Mouse (Mus musculus) lung, postnatal 0 days (tissue): ENCODE results near the gene Prrg2. TPM values are rescaled to one million over a fixed set of nuclear protein-coding genes. Genes with fewer than 3 reads are reported as not detected.

Source experiments
- ATAC-seq: fragments of 200-750 bp; cut with Nextera tagmentation; 2 replicates; pipeline ENCODE4 v1.8.0; 2017; ENCODE audit warnings: moderate library complexity
- DNase-seq: peaks from one replicate; pipeline ENCODE4 v3.0.0-alpha.2; 2016; ENCODE audit warnings: low spot score
- H3K27ac ChIP-seq: fragments of 300-500 bp; sonication (generic); 2 replicates; pipeline ENCODE4 v1.5.1; 2014; ENCODE audit warnings: antibody characterized with exemption, mild to moderate bottlenecking, low read length, mixed read lengths
- H3K27me3 ChIP-seq: fragments of 300-500 bp; sonication (generic); replicated peaks from 2 replicates; pipeline ENCODE4 v1.6.1; 2014; ENCODE audit warnings: low read length, mixed read lengths; ENCODE audit not compliant: insufficient read depth
- H3K36me3 ChIP-seq: fragments of 300-500 bp; sonication (generic); 2 replicates; pipeline ENCODE4 v1.6.1; 2014; ENCODE audit warnings: low read length, mixed read lengths; ENCODE audit not compliant: insufficient read depth
- H3K4me1 ChIP-seq: fragments of 300-500 bp; sonication (generic); 2 replicates; pipeline ENCODE4 v1.6.1; 2014; ENCODE audit warnings: antibody characterized with exemption, low read depth, low read length, mixed read lengths; ENCODE audit not compliant: insufficient read depth
- H3K4me2 ChIP-seq: fragments of 300-500 bp; sonication (generic); replicated peaks from 2 replicates; pipeline ENCODE4 v1.6.1; 2014; ENCODE audit warnings: low read depth, mild to moderate bottlenecking, low read length, moderate library complexity, mixed read lengths
- H3K4me3 ChIP-seq: fragments of 300-500 bp; sonication (generic); 2 replicates; pipeline ENCODE4 v1.5.1; 2014; ENCODE audit warnings: low read depth, low read length
- H3K9ac ChIP-seq: fragments of 300-500 bp; sonication (generic); replicated peaks from 2 replicates; pipeline ENCODE4 v1.6.1; 2014; ENCODE audit warnings: low read depth, mild to moderate bottlenecking
- H3K9me3 ChIP-seq: fragments of 300-500 bp; sonication (generic); 2 replicates; pipeline ENCODE4 v1.6.1; 2016; ENCODE audit warnings: low read length, mixed read lengths
- CTCF ChIP-seq: IDR thresholded peaks from 2 replicates; pipeline ENCODE4 v1.5.1; 2016; ENCODE audit warnings: antibody characterized with exemption, mild to moderate bottlenecking
- EP300 ChIP-seq: IDR thresholded peaks from 2 replicates; pipeline ENCODE4 v1.6.1; 2016; ENCODE audit warnings: antibody characterized with exemption, mild to moderate bottlenecking, control low read depth
- WGBS: fragments of 180-500 bp; shearing (Covaris S2); extraction: QIAGEN DNeasy Blood & Tissue Kit; methylation state at CpG from one replicate; pipeline ENCODE4 v1.1.7; 2014; 5-methylcytosine and 5-hydroxymethylcytosine counted together
- polyA plus RNA-seq: library from polyadenylated mRNA; unstranded; fragments of >200 nt; fragmentation: Nextera tagmentation; extraction: Ambion mirVana; gene quantifications from 2 replicates; pipeline ENCODE4 v1.2.1, GENCODE M21; 2015

Prrg2 gene
- polyA plus RNA-seq, 1 experiment from 2014 or later = 40.8 TPM

- 94% methylated on average over 22 of the region's 22 CpGs for WGBS
Observed at GRCm38 (mm10) chr7:45045741-45046140, 16.7 kb downstream of the Prrg2 start.

GRCm38 (mm10) chr7:45043307-45043706, 19.2 kb downstream of the Prrg2 start:
- no peak overlapping the region for H3K9ac ChIP-seq
- no peaks in the 10 kb centered on the region for H3K4me1 ChIP-seq
- no peak overlapping the region for H3K4me2 ChIP-seq
- 93% methylated on average over 14 of the region's 14 CpGs for WGBS
- no peak overlapping the region for H3K4me3 ChIP-seq
- TF ChIP-seq CTCF (no peak), EP300 (no peak)
- no peaks in the 10 kb centered on the region for H3K9me3 ChIP-seq
- no peaks in the 10 kb centered on the region for H3K27me3 ChIP-seq
- H3K36me3 ChIP-seq = peaks cover 32% of the 10 kb centered on the region
- DNase-seq (no peak), ATAC-seq (no peak)
- no peak overlapping the region for H3K27ac ChIP-seq

More at GRCm38 (mm10) chr7:45045741-45046140, 16.7 kb downstream of the Prrg2 start:
- peaks cover 37% of the 10 kb centered on the region for H3K36me3 ChIP-seq
- no peak overlapping the region for H3K4me2 ChIP-seq
- no peak overlapping the region for H3K9ac ChIP-seq
- TF ChIP-seq CTCF = no peak
- no peak for TF ChIP-seq EP300
- no peak overlapping the region for H3K27ac ChIP-seq
- DNase-seq (no peak), ATAC-seq (no peak)
- H3K4me3 ChIP-seq = no peak overlapping the region
- no peaks in the 10 kb centered on the region for H3K9me3 ChIP-seq
- no peaks in the 10 kb centered on the region for H3K4me1 ChIP-seq
- H3K27me3 ChIP-seq = no peaks in the 10 kb centered on the region

GRCm38 (mm10) chr7:45040851-45041250, 21.6 kb downstream of the Prrg2 start:
- no peak for DNase-seq
- TF ChIP-seq CTCF (no peak), EP300 (no peak)
- WGBS = 93% methylated on average over 9 of the region's 9 CpGs
- Histone ChIP-seq H3K9me3 (no peaks in the 10 kb centered on the region), H3K4me1 (no peaks in the 10 kb centered on the region), H3K4me2 (no peak overlapping the region), H3K9ac (no peak overlapping the region), H3K27me3 (no peaks in the 10 kb centered on the region), H3K4me3 (no peak overlapping the region), H3K36me3 (peaks cover 18% of the 10 kb centered on the region), H3K27ac (no peak overlapping the region)
- no peak for ATAC-seq

- H3K27me3 ChIP-seq = no peaks in the 10 kb centered on the region
- H3K36me3 ChIP-seq = peaks cover 23% of the 10 kb centered on the region
- DNase-seq = peak; percentile 55
- no peak overlapping the region for H3K9ac ChIP-seq
- WGBS = 81% methylated on average over 9 of the region's 9 CpGs
- peak; percentile 23; the same call in 1 of the 2 replicates for TF ChIP-seq EP300
- TF ChIP-seq CTCF = no peak
- no peaks in the 10 kb centered on the region for H3K9me3 ChIP-seq
- ATAC-seq = peak; percentile 83
- no peaks in the 10 kb centered on the region for H3K4me1 ChIP-seq
- H3K27ac ChIP-seq = 0 out of 2 replicates have a peak overlapping the region, but pooled peaks have one; percentile 38
- H3K4me3 ChIP-seq = no peak overlapping the region
- H3K4me2 ChIP-seq = no peak overlapping the region
Observed at GRCm38 (mm10) chr7:45038411-45038810, 24.1 kb downstream of the Prrg2 start.

GRCm38 (mm10) chr7:45037720-45038361, 24.6 kb downstream of the Prrg2 start:
- H3K27ac ChIP-seq = 0 out of 2 replicates have a peak overlapping the region, but pooled peaks have one; percentile 20
- H3K36me3 ChIP-seq = peaks cover 23% of the 10 kb centered on the region
- H3K27me3 ChIP-seq = no peaks in the 10 kb centered on the region
- DNase-seq (peak; percentile 80), ATAC-seq (peak; percentile 85)
- H3K4me2 ChIP-seq = no peak overlapping the region
- no peaks in the 10 kb centered on the region for H3K9me3 ChIP-seq
- 57% methylated on average over 7 of the region's 7 CpGs for WGBS
- no peak overlapping the region for H3K9ac ChIP-seq
- TF ChIP-seq CTCF (peak; percentile 88), EP300 (no peak)
- no peak overlapping the region for H3K4me3 ChIP-seq
- H3K4me1 ChIP-seq = no peaks in the 10 kb centered on the region

- Histone ChIP-seq H3K4me1 (no peaks in the 10 kb centered on the region), H3K27ac (no peak overlapping the region), H3K9me3 (no peaks in the 10 kb centered on the region), H3K27me3 (no peaks in the 10 kb centered on the region), H3K9ac (no peak overlapping the region), H3K4me3 (no peak overlapping the region), H3K4me2 (no peak overlapping the region), H3K36me3 (peaks cover 30% of the 10 kb centered on the region)
- 77% methylated on average over 11 of the region's 11 CpGs for WGBS
- TF ChIP-seq EP300 = no peak
- ATAC-seq = no peak
- DNase-seq = no peak
Observed at GRCm38 (mm10) chr7:45036702-45037101, 25.8 kb downstream of the Prrg2 start.
